Mouse (Mus musculus) adrenal gland, postnatal 4 days (tissue): ENCODE measurements at regions not wholly inside any gene's neighbourhood (a gene's known extent, or its start where the extent isn't known, plus 50 kb on each side); places are given as distances from the start of the nearest gene placed in this dataset.
A peak's percentile ranks its signal among the peaks of the same experiment; 100 is the strongest.
"Not testable (repeated sequence)": the region's sequence is repeated elsewhere in the genome, so short reads cannot be mapped to it uniquely, and the experiment has no call there.

Experiments used
- DNase-seq, 2 experiments: peaks; one replicate each; pipeline ENCODE4 v3.0.0; 2021 to 2022; ENCODE audit warnings: low spot score in 2 of 2, mixed read lengths in 2 of 2

DNA sequence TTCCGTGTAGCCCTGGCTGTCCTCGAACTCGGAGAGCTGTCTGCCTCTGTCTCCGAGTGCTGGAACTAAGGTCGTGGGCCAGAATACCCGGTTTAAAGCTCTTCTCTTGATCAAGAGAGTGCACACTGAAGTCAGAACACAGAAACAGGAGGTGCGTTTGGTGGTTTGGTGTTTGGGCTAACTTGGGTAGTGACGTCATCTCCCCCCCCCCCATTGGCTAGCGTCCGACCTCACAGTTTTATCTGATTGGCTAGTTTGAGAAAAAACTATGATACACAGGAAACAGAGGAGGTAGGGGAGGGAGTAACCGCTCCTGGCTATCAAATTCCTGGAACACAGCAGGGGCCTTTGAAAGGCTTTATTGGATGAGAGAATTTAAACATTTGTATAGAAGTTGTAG is 60.2 kb upstream of the Pim1 start:
- no peak for DNase-seq

DNA sequence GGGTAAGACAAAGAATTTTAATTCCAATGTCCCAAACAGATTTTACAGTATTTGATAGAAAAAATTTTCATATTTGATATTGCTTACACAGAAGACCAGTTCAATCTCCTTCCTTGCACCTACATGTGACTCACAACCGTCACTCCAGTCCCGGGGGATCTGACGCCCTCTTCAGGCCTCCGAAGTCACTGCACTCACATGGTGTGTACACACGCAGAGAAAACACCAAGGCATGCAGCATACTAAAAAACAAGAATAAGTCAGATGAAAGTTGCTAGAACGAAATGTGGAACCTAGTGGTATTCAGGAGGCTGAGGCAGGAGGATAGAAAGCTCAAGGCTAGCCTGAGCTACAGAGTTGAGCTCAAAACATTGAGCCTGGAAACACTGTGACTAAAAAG is 59.7 kb upstream of the Pim1 start:
- DNase-seq = no peak

DNA sequence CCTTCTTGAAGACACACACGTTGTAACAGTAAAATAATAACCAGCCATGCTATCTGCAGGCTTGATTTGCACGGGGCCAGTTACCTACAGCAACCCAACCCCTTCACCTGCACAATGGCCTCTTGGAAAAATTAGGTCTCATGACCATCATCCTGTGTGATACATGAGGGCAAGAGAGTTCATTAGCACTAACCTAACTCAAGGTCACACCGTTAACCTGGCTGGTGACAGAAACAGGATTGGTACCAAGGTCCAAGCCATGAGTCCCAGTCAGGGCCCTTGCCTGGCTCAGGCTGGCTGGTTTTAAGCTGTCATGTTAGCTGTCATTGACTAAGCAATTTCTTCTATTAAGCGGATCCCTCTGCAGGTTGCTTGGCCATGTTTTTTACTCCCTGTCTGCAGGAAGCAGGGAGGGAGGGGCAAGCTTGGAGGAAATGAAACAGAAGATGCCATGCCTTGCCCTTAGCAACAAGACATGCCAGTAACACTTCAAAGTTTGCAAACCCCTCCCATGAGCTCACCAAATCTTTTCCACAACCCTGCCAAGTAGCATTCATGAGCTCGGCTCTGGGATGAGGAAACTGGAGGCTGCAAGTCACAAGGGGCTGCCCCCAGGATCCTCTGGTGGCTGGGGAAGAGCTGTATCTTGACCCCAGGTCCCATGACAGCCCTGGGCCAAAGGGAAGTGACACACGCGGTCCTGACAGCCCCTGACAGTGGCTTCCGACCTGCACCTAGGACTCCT is 58.8 kb upstream of the Pim1 start:
- DNase-seq = no peak

DNA sequence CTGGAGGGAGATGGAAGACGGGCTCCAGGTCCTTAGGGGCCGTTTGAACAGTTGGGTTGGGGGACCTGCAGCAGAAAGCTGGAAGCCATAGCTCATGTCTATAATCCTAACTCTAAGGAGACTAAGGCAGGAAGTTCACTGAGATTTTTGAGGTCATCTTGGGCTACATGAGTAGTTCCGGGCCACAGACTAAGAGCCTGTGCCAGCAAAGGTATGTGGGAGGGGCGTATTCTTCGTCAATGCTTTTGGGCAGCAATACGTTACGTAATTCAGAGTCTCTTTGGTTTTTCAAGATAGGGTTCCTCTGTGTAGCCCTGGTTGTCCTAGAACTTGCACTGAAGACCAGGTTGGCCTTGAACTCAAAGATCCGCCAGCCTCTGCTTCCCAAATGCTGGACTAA is 57.9 kb upstream of the Pim1 start:
- no peak for DNase-seq

DNA sequence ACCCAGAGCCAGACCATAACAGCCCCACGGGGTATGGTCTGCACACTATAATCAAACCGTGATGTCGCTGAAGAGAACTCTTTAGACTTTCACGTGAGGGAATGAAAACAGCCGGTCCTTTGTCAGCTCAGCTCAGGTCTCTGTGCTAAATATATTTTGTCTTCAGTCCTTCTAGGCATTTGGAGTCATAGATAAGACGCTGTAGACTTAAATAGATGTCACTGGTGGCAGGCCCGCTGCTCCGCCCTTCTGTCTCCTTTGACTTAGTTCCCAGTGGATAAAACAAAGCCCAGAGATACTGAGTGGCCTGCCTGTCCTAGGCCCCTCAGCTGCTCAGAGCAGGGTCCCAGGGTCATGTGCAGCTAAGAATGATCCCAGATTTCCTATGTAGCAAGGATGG is 57.2 kb upstream of the Pim1 start:
- DNase-seq = no peak

DNA sequence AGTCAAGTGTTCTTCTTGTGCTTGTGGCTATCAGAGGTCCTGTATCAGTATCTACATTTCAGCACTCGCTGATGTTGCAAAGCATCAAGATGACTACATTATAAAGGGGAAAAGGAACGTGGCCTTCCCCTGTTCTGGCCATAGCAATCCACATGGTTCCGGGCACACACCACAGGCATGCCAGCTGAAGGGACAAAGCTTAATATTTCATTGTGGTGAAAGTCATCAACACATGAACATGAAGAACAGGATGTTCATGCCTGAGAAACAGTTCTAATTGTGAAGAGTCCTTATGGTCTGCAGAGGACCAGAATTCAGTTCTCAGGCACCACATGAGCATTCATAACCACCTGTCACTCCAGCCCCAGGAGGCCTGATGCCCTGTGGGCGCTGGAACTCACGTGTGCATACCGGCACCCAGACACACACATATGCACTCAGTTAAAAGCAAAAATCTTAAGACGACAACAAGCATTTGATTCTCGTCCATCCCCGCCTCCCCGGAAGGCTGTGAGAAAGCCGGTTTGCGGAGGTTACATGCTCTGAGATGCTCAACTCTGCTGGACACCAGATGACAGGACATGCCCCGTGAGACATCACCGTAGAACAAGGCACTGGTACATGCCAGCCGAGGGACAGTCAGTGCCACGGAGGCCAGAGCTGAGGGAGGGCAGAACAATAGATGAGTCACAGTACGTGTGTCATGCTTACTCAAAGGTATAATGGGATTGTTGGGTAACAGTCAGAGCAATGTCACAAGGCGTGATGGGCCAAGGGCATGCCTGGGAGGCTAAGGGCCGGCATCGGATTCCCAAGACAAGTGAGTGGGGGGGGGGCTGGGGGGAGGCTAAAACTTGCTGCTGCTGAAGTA is 56.2 kb upstream of the Pim1 start:
- DNase-seq = peak in 1 of 2 experiments; percentile 30

DNA sequence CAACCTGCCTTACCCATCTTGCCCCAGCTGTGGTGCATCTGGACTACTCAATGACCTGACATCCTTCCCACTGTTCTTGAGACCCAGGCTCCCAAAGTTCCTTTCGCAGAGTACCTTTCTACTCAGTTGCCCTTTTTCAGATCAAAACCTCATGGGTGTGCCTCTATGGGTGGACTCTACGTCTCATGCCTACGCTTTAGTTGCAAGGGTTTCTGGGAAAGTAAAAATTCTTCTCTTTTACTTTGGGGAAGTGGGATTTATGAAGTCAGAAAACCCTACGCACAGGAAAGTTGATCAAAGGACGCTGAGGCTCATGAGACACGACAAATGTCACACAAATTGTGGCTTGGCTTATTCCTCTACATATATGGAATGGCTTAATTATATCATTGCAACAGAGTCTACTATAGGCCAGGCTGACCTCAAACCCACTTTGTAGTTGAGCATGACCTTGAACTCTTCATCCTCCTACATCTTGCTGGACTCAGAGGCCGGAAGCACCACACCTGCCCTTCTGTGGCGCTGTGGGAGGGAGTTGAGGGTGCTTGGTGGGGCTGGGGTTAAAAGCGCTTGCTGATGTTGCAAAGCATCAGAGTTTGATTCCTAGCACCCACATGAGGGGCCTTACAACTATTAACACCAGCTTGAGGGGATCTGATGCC is 55.1 kb upstream of the Pim1 start:
- DNase-seq = no peak

DNA sequence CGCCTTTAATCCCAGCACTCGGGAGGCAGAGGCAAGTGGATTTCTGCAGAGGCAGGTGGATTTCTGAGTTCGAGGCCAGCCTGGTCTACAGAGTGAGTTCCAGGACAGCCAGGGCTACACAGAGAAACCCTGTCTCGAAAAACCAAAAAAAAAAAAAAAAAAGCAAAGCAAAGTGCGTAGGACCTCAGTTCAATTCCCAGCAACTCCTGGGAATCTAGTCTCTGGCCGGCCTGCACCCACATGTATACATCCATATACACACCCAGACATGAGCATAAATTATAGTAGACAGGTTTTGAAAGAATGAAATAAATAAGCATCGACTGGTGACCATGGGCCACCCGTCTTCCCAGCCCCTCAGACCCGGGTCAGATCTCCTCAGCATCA is 54.1 kb upstream of the Pim1 start:
- DNase-seq = not testable (repeated sequence)

DNA sequence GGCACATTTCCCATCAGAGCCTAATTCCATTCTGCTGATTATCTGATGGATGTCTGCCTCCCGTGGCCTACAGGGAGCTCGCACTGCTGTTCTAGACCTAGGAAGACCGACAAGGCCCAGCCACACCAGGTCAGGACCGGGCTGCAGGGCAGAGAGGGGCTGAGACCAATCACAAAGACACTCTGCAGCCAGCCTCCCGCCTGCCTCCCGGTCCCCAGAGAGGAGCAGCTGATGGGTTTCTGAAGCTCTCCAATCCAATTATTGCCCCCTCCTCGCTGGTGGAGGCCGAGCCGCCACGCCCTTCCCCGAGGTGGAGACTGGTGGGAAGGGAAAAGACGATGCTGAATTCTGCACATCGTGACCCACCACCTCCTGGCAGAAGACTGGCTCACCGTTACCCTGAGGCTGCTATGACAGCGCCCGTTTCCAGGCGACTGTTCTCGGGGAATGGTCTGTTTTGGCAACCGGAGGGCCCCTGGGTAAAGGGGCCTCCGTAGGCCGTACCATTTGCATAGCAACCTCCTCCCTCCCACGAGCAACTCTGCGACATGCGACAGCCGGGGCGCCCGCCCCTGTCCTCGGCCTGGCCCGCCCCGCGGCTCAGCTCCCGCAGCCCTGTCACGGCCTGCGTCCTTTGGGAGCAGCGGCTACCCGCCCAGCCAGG is 53.5 kb upstream of the Pim1 start:
- DNase-seq = peak; percentile 53 to 63

DNA sequence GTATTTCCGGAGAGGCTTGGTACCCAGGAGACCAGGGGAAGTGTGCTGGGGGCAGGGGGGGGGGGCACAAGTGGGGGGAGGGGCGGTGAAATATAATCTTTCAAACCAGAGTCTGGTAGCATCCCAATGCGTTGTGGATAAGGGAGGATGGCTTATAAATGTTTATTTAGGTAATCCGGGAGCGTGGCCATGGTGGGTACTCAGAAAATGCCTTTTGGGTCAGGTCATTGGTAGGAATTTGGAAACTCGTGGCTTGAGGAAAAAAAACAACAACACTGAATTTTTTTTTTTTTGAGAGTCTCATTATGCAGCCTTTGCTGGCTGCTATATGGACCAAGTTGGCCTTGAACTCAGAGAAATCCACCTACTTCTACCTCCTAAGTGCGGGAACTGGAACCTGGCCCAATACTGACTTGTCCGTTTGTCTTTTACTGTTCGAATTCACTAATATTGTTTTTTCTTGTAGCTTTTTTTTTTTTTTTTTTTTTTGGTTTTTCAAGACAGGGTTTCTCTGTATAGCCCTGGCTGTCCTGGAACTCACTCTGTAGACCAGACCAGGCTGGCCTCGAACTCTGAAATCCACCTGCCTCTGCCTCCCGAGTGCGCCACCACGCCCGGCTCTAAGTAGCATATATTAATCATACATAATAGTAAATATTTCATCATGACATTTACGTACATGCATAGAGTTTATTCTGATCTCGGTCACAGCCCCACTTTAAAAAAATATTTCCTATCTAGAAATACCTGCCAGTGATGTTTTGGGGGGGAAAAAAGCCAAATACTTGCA is 52.8 kb upstream of the Pim1 start:
- DNase-seq = no peak

DNA sequence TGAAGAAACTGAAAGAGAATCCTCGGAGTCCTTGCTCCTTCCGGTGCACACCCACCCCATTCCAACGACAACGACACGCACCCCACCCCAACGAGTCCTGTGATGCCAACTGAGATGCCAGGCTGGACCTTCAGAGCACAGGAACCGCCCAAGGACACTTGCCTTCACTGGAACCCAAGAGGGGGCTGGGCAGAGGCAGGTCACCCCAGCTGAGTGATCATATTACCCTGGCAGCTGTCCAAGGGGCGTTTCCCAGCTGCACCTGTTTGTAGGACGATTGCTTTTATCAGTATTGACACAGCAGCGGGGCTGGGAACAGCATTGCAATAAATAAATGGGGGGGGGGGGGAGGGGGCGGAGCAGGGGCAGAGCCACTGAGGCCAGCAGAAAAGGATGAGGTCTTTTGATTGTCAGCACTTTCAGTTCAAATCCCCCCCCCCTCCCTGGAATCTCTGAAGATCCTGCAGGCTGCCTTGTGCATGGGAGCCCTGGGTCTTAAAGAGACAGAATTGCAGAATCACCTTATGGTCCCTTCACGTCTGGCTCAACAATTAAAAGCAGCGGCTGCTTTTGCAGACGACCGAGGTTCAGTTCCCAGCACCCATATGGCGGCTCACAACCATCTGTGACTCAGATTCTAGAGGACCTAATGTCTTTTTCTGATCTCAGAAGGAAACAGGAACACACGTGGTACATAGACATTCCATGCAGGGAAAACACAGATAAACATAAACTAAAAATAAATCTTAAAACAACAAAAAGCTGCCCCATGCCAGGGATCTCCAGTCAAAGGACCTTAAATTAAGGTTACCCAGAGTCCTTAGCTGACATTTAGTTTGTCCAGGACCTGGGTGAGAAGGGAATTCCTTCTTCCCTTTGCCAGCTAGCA is 52.0 kb upstream of the Pim1 start:
- peak in 1 of 2 experiments; percentile 54 for DNase-seq

DNA sequence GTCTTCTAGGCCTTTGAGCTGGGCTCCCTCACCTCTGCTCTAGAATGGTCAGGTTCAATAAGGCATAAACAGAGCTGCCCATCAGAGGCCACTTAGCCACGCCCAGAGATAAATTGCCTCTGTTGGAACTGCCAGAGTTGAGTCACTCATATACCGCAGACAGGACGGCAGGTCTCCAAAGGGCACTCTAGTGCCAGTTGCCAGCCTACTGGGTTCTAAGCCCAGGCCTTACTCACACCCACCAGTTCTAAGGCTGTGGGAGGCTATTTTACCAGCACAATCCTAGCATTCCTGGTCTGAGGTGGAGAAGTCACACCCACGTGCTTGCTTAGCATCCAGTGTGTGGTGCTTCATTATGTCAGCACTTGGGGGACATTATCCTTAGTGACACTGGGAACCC is 50.6 kb upstream of the Pim1 start:
- no peak for DNase-seq

DNA sequence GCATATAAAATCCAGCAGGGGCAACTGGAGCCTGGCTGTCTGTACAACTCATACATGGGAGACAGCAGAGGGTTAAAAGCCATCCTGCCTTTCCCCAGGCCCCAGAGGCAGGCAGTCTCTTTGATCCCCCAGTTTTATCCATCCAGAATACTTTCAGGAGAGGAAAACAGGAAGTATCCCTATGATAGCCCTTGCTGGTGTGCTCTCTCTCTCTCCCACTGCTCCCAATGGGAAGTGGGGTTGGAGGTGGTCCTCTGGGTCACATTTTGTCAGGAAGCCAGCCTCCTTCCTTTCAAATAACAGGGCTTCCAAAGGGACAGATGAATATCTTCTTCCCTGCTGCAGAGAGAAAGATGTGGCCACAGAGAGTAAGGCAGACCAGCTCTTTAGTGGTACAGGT is 50.1 kb upstream of the Pim1 start:
- DNase-seq = no peak
